In genomic region chr3:65145152-65145551, GRCm38 (mm10) we compare ENCODE assay signal across 15 mouse cellular contexts. TPM values are rescaled to one million over a fixed set of nuclear protein-coding genes. Genes with fewer than 3 reads are reported as not detected.
A peak's percentile ranks its signal among the peaks of the same experiment; 100 is the strongest.
DNase-seq lines count a peak whose midpoint lies in the region; ATAC-seq and TF ChIP-seq lines count a peak whose summit lies in the region.
"Had no signal": no experiment of that assay in that cellular context is flagged by ENCODE, and none has a peak within 500 bp of the region (broad histone marks: within the 10 kb centered on the region; RNA-seq: fewer than 3 reads in every experiment).

No protein-coding gene starts in this region.

- H3K9me3 ChIP-seq in lung, postnatal 0 days (ENCODE audit: low read length): no peaks in the 10 kb centered on the region
- no peaks in the 10 kb centered on the region for H3K9me3 ChIP-seq in forebrain, embryonic 14.5 days (replicated peaks; ENCODE audit: control insufficient read depth, low read length)
- no peaks in the 10 kb centered on the region for H3K9me3 ChIP-seq in midbrain, embryonic 10.5 days (replicated peaks)
- no peaks in the 10 kb centered on the region for H3K9me3 ChIP-seq in intestine, embryonic 15.5 days
- H3K9me3 ChIP-seq: heart, embryonic 13.5 days; hindbrain, embryonic 15.5 days; liver, embryonic 12.5 days had no signal

- no peak for TF ChIP-seq EP300 in lung, postnatal 0 days (IDR thresholded peaks at IDR 0.05)

- H3K4me1 ChIP-seq in lung, postnatal 0 days (ENCODE audit: insufficient read depth, low read depth, low read length): no peaks in the 10 kb centered on the region
- 0 out of 2 replicates have a peak, but pooled peaks cover 4% of the 10 kb centered on the region for H3K4me1 ChIP-seq in forebrain, embryonic 14.5 days (ENCODE audit: control insufficient read depth, insufficient read depth, low read length)
- peaks cover 16% of the 10 kb centered on the region for H3K4me1 ChIP-seq in midbrain, embryonic 10.5 days
- H3K4me1 ChIP-seq in intestine, embryonic 15.5 days (replicated peaks): no peaks in the 10 kb centered on the region
- H3K4me1 ChIP-seq: heart, embryonic 13.5 days; hindbrain, embryonic 15.5 days; liver, embryonic 12.5 days had no signal

- TF ChIP-seq CTCF in lung, postnatal 0 days (IDR thresholded peaks at IDR 0.05): no peak

- no peak overlapping the region for H3K4me2 ChIP-seq in lung, postnatal 0 days (replicated peaks; ENCODE audit: low read depth, low read length)
- no peak overlapping the region for H3K4me2 ChIP-seq in forebrain, embryonic 14.5 days (ENCODE audit: low read length)
- no peak overlapping the region for H3K4me2 ChIP-seq in intestine, embryonic 15.5 days (replicated peaks)
- H3K4me2 ChIP-seq: heart, embryonic 13.5 days; hindbrain, embryonic 15.5 days; liver, embryonic 12.5 days had no signal

- 59% methylated on average over 5 of the region's 5 CpGs for WGBS in lung, postnatal 0 days
- WGBS in forebrain, embryonic 14.5 days: 9% methylated on average over 5 of the region's 5 CpGs
- WGBS in midbrain, embryonic 10.5 days: 24% methylated on average over 5 of the region's 5 CpGs
- WGBS in intestine, embryonic 15.5 days: 70% methylated on average over 5 of the region's 5 CpGs

- no peak for ATAC-seq in lung, postnatal 0 days
- peak; percentile 70; the same call in 1 of the 2 replicates for ATAC-seq in forebrain, embryonic 14.5 days
- no peak for ATAC-seq in intestine, embryonic 15.5 days
- ATAC-seq: liver, embryonic 12.5 days had no signal

- no peak overlapping the region for H3K4me3 ChIP-seq in lung, postnatal 0 days (ENCODE audit: low read depth, low read length)
- H3K4me3 ChIP-seq in forebrain, embryonic 14.5 days (ENCODE audit: low read depth, low read length): no peak overlapping the region
- H3K4me3 ChIP-seq in midbrain, embryonic 10.5 days: no peak overlapping the region
- H3K4me3 ChIP-seq in intestine, embryonic 15.5 days (replicated peaks): no peak overlapping the region
- H3K4me3 ChIP-seq: heart, embryonic 13.5 days; hindbrain, embryonic 15.5 days; liver, embryonic 12.5 days had no signal

- H3K27ac ChIP-seq in lung, postnatal 0 days (ENCODE audit: low read length): no peak overlapping the region
- no peak overlapping the region for H3K27ac ChIP-seq in forebrain, embryonic 14.5 days (ENCODE audit: low read depth, low read length)
- H3K27ac ChIP-seq in midbrain, embryonic 10.5 days (replicated peaks): no peak overlapping the region
- H3K27ac ChIP-seq in intestine, embryonic 15.5 days: no peak overlapping the region
- H3K27ac ChIP-seq: heart, embryonic 13.5 days; hindbrain, embryonic 15.5 days; liver, embryonic 12.5 days had no signal

- H3K27me3 ChIP-seq in lung, postnatal 0 days (replicated peaks; ENCODE audit: insufficient read depth, low read length): no peaks in the 10 kb centered on the region
- no peaks in the 10 kb centered on the region for H3K27me3 ChIP-seq in forebrain, embryonic 14.5 days (replicated peaks; ENCODE audit: control insufficient read depth, insufficient read depth, low read length)
- no peaks in the 10 kb centered on the region for H3K27me3 ChIP-seq in midbrain, embryonic 10.5 days (ENCODE audit: low read depth, poor library complexity, severe bottlenecking)
- H3K27me3 ChIP-seq in intestine, embryonic 15.5 days (replicated peaks): no peaks in the 10 kb centered on the region
- H3K27me3 ChIP-seq: heart, embryonic 13.5 days; hindbrain, embryonic 15.5 days; liver, embryonic 12.5 days had no signal

- H3K9ac ChIP-seq in lung, postnatal 0 days (replicated peaks; ENCODE audit: low read depth): no peak overlapping the region
- H3K9ac ChIP-seq in forebrain, embryonic 14.5 days (ENCODE audit: low read length): no peak overlapping the region
- H3K9ac ChIP-seq in intestine, embryonic 15.5 days: no peak overlapping the region
- H3K9ac ChIP-seq: heart, embryonic 13.5 days; hindbrain, embryonic 15.5 days; liver, embryonic 12.5 days had no signal

- DNase-seq in lung, postnatal 0 days (ENCODE audit: low spot score): peak; percentile 29
- DNase-seq in lung, postnatal 36 days: no peak
- DNase-seq in forebrain, embryonic 14.5 days (ENCODE audit: low spot score): peak; percentile 46
- DNase-seq in midbrain, embryonic 10.5 days (ENCODE audit: low spot score): peak; percentile 22
- no peak for DNase-seq in right cerebral cortex, postnatal 14 days
- no peak for DNase-seq in natural killer cell, adult 2 months (ENCODE audit: low spot score in 2 of 2)
- DNase-seq: adrenal gland, adult 2 months; cerebellum, postnatal 25 days; gastrocnemius, postnatal 14 days; kidney, adult 9 months; lung, postnatal 14 days had no signal

- H3K36me3 ChIP-seq in lung, postnatal 0 days (ENCODE audit: insufficient read depth, low read length): no peaks in the 10 kb centered on the region
- H3K36me3 ChIP-seq in forebrain, embryonic 14.5 days (ENCODE audit: control insufficient read depth, insufficient read depth, low read length): no peaks in the 10 kb centered on the region
- no peaks in the 10 kb centered on the region for H3K36me3 ChIP-seq in midbrain, embryonic 10.5 days
- H3K36me3 ChIP-seq in intestine, embryonic 15.5 days: no peaks in the 10 kb centered on the region
- H3K36me3 ChIP-seq: heart, embryonic 13.5 days; hindbrain, embryonic 15.5 days; liver, embryonic 12.5 days had no signal

RNA-seq across cellular contexts. Expression of gene Kcnab1, which starts 36.0 kb away (rescaled TPM):
- polyA plus RNA-seq in lung, postnatal 0 days (2015; fragmentation: Nextera tagmentation; extraction: Ambion mirVana): 0.63 and 0.76 TPM in 2 replicates
- 4.1 and 6.2 TPM in 2 replicates for polyA plus RNA-seq in forebrain, embryonic 14.5 days (2014; fragmentation: Nextera tagmentation; extraction: Ambion mirVana)
- polyA plus RNA-seq in midbrain, embryonic 10.5 days (2016; fragmentation: Nextera tagmentation; extraction: Ambion mirVana): 6.7 and 7.0 TPM in 2 replicates
- polyA plus RNA-seq in intestine, embryonic 15.5 days (2015; fragmentation: Nextera tagmentation; extraction: Ambion mirVana): 5.1 and 5.5 TPM in 2 replicates

Comparison
In these comparisons a context has a peak if more than half of its experiments do, and no peak if none do; other contexts are left out.
1. DNase-seq: peak in lung, postnatal 0 days (single experiment), forebrain, embryonic 14.5 days (single experiment) and midbrain, embryonic 10.5 days (single experiment); none in lung, postnatal 36 days (single experiment), right cerebral cortex, postnatal 14 days (single experiment) and natural killer cell, adult 2 months (0 of 2).